Mouse (Mus musculus): Measurements from ENCODE around the gene Pcf11. TPM values are rescaled to one million over a fixed set of nuclear protein-coding genes. Genes with fewer than 3 reads are reported as not detected.

Gene Pcf11
- polyA plus RNA-seq, 1 experiment from 2014 or later = 15.7 TPM

DNA sequence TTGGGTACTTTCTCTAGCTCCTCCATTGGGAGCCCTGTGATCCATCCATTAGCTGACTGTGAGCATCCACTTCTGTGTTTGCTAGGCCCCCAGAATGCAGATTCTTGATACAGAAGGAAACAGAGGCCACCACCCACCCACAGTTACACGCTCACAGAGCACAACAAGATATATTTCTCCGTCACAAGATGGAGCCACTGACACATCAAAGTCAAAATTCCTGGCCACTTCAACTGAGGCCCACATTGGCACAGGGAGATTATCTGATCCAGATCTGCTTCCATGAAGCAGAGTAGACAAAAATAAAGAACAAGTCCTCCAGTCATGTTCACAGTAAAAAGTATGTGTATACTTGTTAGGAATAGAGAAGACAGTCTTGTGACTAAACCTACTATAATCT, 39.6 kb downstream of the Pcf11 start:
- H3K4me2 ChIP-seq = no peak overlapping the region
- H3K36me3 ChIP-seq (ENCODE audit: control insufficient read depth, insufficient read depth, low read length) = no peaks in the 10 kb centered on the region
- H3K4me3 ChIP-seq (ENCODE audit: low read depth, low read length) = no peak overlapping the region
- no peaks in the 10 kb centered on the region for H3K4me1 ChIP-seq (ENCODE audit: control insufficient read depth, insufficient read depth, low read length)
- no peaks in the 10 kb centered on the region for H3K9me3 ChIP-seq (replicated peaks; ENCODE audit: control insufficient read depth, low read length)
- H3K27ac ChIP-seq (ENCODE audit: low read depth, low read length) = no peak overlapping the region
- no peaks in the 10 kb centered on the region for H3K27me3 ChIP-seq (ENCODE audit: control insufficient read depth, insufficient read depth, low read length)
- no peak overlapping the region for H3K9ac ChIP-seq (ENCODE audit: low read depth, low read length)
- WGBS (ENCODE audit: insufficient replicate concordance) = 49% methylated on average over 2 of the region's 2 CpGs
- no peak for ATAC-seq (replicated peaks; ENCODE audit: insufficient number of reproducible peaks, low FRiP score, low TSS enrichment)

GRCm38 (mm10) chr7:92624488-92624887, 45.2 kb downstream of the Pcf11 start:
- Histone ChIP-seq H3K4me1 (ENCODE audit: control insufficient read depth, insufficient read depth, low read length) (no peaks in the 10 kb centered on the region), H3K27me3 (ENCODE audit: control insufficient read depth, insufficient read depth, low read length) (no peaks in the 10 kb centered on the region), H3K36me3 (ENCODE audit: control insufficient read depth, insufficient read depth, low read length) (no peaks in the 10 kb centered on the region), H3K4me3 (ENCODE audit: low read depth, low read length) (no peak overlapping the region), H3K4me2 (no peak overlapping the region), H3K9me3 (replicated peaks; ENCODE audit: control insufficient read depth, low read length) (no peaks in the 10 kb centered on the region), H3K9ac (ENCODE audit: low read depth, low read length) (no peak overlapping the region), H3K27ac (ENCODE audit: low read depth, low read length) (no peak overlapping the region)
- no peak for ATAC-seq (replicated peaks; ENCODE audit: insufficient number of reproducible peaks, low FRiP score, low TSS enrichment)
- WGBS (ENCODE audit: insufficient replicate concordance) = 58% methylated on average over 2 of the region's 2 CpGs

GRCm38 (mm10) chr7:92610830-92611229, 58.9 kb downstream of the Pcf11 start:
- no peaks in the 10 kb centered on the region for H3K9me3 ChIP-seq (replicated peaks; ENCODE audit: control insufficient read depth, low read length)
- WGBS (ENCODE audit: insufficient replicate concordance) = 79% methylated on average over 7 of the region's 7 CpGs
- no peaks in the 10 kb centered on the region for H3K4me1 ChIP-seq (ENCODE audit: control insufficient read depth, insufficient read depth, low read length)
- H3K4me3 ChIP-seq (ENCODE audit: low read depth, low read length) = no peak overlapping the region
- ATAC-seq (replicated peaks; ENCODE audit: insufficient number of reproducible peaks, low FRiP score, low TSS enrichment) = no peak
- no peak overlapping the region for H3K9ac ChIP-seq (ENCODE audit: low read depth, low read length)
- no peaks in the 10 kb centered on the region for H3K36me3 ChIP-seq (ENCODE audit: control insufficient read depth, insufficient read depth, low read length)
- no peaks in the 10 kb centered on the region for H3K27me3 ChIP-seq (ENCODE audit: control insufficient read depth, insufficient read depth, low read length)
- no peak overlapping the region for H3K27ac ChIP-seq (ENCODE audit: low read depth, low read length)
- H3K4me2 ChIP-seq = no peak overlapping the region

- no peaks in the 10 kb centered on the region for H3K4me1 ChIP-seq (ENCODE audit: control insufficient read depth, insufficient read depth, low read length)
- WGBS (ENCODE audit: insufficient replicate concordance) = 84% methylated on average over 7 of the region's 7 CpGs
These were observed 64.8 kb downstream of the Pcf11 start for GRCm38 (mm10) chr7:92604961-92605360.

More at GRCm38 (mm10) chr7:92604961-92605360, 64.8 kb downstream of the Pcf11 start:
- Histone ChIP-seq H3K4me3 (ENCODE audit: low read depth, low read length) (no peak overlapping the region), H3K27me3 (ENCODE audit: control insufficient read depth, insufficient read depth, low read length) (no peaks in the 10 kb centered on the region), H3K27ac (ENCODE audit: low read depth, low read length) (no peak overlapping the region), H3K4me2 (no peak overlapping the region), H3K9ac (ENCODE audit: low read depth, low read length) (no peak overlapping the region), H3K36me3 (ENCODE audit: control insufficient read depth, insufficient read depth, low read length) (peaks cover 2% of the 10 kb centered on the region; the same call in 1 of the 2 replicates), H3K9me3 (replicated peaks; ENCODE audit: control insufficient read depth, low read length) (no peaks in the 10 kb centered on the region)
- no peak for ATAC-seq (replicated peaks; ENCODE audit: insufficient number of reproducible peaks, low FRiP score, low TSS enrichment)

Other genes with a start within 250 kb of the Pcf11 start
- gene Ccdc90b, start 108.8 kb downstream of the Pcf11 start, polyA plus RNA-seq (2014; fragmentation: Nextera tagmentation; extraction: Ambion mirVana) = 49.8 and 57.3 TPM in 2 replicates
- 3.9 and 4.4 TPM in 2 replicates for gene Ankrd42, start 32.8 kb downstream of the Pcf11 start, polyA plus RNA-seq (2014; fragmentation: Nextera tagmentation; extraction: Ambion mirVana)
- 8.3 and 8.9 TPM in 2 replicates for gene Rab30, start 71.7 kb upstream of the Pcf11 start, polyA plus RNA-seq (2014; fragmentation: Nextera tagmentation; extraction: Ambion mirVana)
- 11.3 and 11.7 TPM in 2 replicates for gene Ddias, start 204.3 kb upstream of the Pcf11 start, polyA plus RNA-seq (2014; fragmentation: Nextera tagmentation; extraction: Ambion mirVana)
- 17.5 and 18.2 TPM in 2 replicates for gene Prcp, start 204.5 kb upstream of the Pcf11 start, polyA plus RNA-seq (2014; fragmentation: Nextera tagmentation; extraction: Ambion mirVana)

Measured in heart, embryonic 11.5 days (tissue).